Mouse (Mus musculus) heart, embryonic 10.5 days (tissue): ENCODE measurements at regions not wholly inside any gene's neighbourhood (a gene's known extent, or its start where the extent isn't known, plus 50 kb on each side); places are given as distances from the start of the nearest gene placed in this dataset.

Experiments used
- DNase-seq: peaks from one replicate; pipeline ENCODE4 v3.0.0-alpha.2; 2017; ENCODE audit warnings: low spot score
- H3K27ac ChIP-seq: fragments of 300-500 bp; sonication (generic); 2 replicates; pipeline ENCODE4 v1.5.1; 2016; ENCODE audit warnings: mild to moderate bottlenecking
- H3K27me3 ChIP-seq: fragments of 300-500 bp; sonication (generic); 2 replicates; pipeline ENCODE4 v1.6.1; 2016; ENCODE audit warnings: mild to moderate bottlenecking; ENCODE audit not compliant: poor library complexity, insufficient read depth, severe bottlenecking
- H3K36me3 ChIP-seq: fragments of 300-500 bp; sonication (generic); 2 replicates; pipeline ENCODE4 v1.6.1; 2016; ENCODE audit warnings: mild to moderate bottlenecking, moderate library complexity
- H3K4me1 ChIP-seq: fragments of 300-500 bp; sonication (generic); 2 replicates; pipeline ENCODE4 v1.6.1; 2016; ENCODE audit warnings: mild to moderate bottlenecking
- H3K4me3 ChIP-seq: fragments of 300-500 bp; sonication (generic); 2 replicates; pipeline ENCODE4 v1.5.1; 2016; ENCODE audit warnings: mild to moderate bottlenecking, moderate library complexity
- H3K9me3 ChIP-seq: fragments of 300-500 bp; sonication (generic); 2 replicates; pipeline ENCODE4 v1.6.1; 2016; ENCODE audit warnings: mild to moderate bottlenecking, moderate library complexity
- WGBS: fragments of 180-500 bp; shearing (Covaris S2); methylation state at CpG from one replicate; pipeline ENCODE4 v1.1.7; 2016; 5-methylcytosine and 5-hydroxymethylcytosine counted together

GRCm38 (mm10) chr15:11589795-11590194 lies 190.3 kb upstream of the Tars start:
- WGBS: 43% methylated on average over 7 of the region's 7 CpGs
- H3K4me3 ChIP-seq: no peak overlapping the region
- H3K36me3 ChIP-seq: no peaks in the 10 kb centered on the region
- H3K9me3 ChIP-seq: no peaks in the 10 kb centered on the region
- no peak for DNase-seq
- H3K27ac ChIP-seq: no peak overlapping the region
- no peaks in the 10 kb centered on the region for H3K27me3 ChIP-seq
- 0 out of 2 replicates have a peak, but pooled peaks cover 4% of the 10 kb centered on the region for H3K4me1 ChIP-seq

- H3K9me3 ChIP-seq: no peaks in the 10 kb centered on the region
- DNase-seq: no peak
- H3K4me3 ChIP-seq: no peak overlapping the region
- no peaks in the 10 kb centered on the region for H3K27me3 ChIP-seq
- no peak overlapping the region for H3K27ac ChIP-seq
- 87% methylated on average over 2 of the region's 2 CpGs for WGBS
- H3K36me3 ChIP-seq: no peaks in the 10 kb centered on the region
- H3K4me1 ChIP-seq: 0 out of 2 replicates have a peak, but pooled peaks cover 4% of the 10 kb centered on the region
Measured at GRCm38 (mm10) chr15:11586384-11586783, 186.9 kb upstream of the Tars start.

DNA sequence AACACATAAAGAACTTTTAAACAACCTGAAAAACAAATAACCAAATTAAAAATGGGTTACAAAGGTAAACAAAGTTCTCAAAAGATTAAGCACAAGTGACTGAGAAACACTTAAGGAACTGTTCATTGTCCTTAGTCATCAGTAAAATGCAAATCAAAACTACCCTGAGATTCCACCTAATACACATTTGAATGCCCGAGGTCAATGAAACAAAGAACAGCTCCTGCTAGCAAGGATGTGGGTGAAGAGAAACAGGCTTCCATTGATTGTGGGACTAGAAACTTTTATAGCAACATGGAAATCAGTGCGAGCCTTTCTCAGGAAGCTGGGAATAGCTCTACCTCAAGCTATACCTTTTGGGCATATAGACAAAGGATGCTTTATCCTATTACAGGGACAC lies 184.7 kb upstream of the Tars start:
- Histone ChIP-seq H3K4me3 (no peak overlapping the region), H3K4me1 (no peaks in the 10 kb centered on the region), H3K27me3 (no peaks in the 10 kb centered on the region), H3K27ac (no peak overlapping the region), H3K9me3 (no peaks in the 10 kb centered on the region), H3K36me3 (no peaks in the 10 kb centered on the region)
- no peak for DNase-seq
- WGBS: 71% methylated on average over 2 of the region's 2 CpGs

DNA sequence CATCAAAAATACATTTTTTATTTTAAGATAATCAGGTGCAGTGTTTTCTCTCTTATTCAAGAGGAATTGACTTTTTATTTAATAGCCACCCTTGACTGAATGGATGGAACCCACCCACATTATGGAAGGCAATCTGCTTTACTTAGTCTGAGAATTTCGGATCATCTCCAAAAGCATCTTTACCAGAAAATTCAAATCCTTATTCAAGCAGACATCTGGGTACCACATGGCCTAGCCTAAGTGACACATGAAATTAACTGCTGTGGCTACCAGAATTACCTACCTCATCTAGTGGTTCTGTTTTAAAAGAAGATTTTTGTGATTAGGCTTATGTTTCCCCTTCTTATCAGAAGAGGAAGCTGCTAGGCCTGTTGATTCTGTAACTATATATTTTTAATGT lies 178.9 kb upstream of the Tars start:
- no peaks in the 10 kb centered on the region for H3K27me3 ChIP-seq
- 67% methylated on average over 1 of the region's 1 CpGs for WGBS
- no peaks in the 10 kb centered on the region for H3K36me3 ChIP-seq
- no peaks in the 10 kb centered on the region for H3K4me1 ChIP-seq
- H3K27ac ChIP-seq: no peak overlapping the region
- no peak for DNase-seq
- no peak overlapping the region for H3K4me3 ChIP-seq
- H3K9me3 ChIP-seq: no peaks in the 10 kb centered on the region

GRCm38 (mm10) chr15:11574359-11574758 lies 174.9 kb upstream of the Tars start:
- no peaks in the 10 kb centered on the region for H3K4me1 ChIP-seq
- H3K9me3 ChIP-seq: no peaks in the 10 kb centered on the region
- no peak for DNase-seq
- H3K4me3 ChIP-seq: no peak overlapping the region
- no peak overlapping the region for H3K27ac ChIP-seq
- 76% methylated on average over 2 of the region's 2 CpGs for WGBS
- no peaks in the 10 kb centered on the region for H3K36me3 ChIP-seq
- H3K27me3 ChIP-seq: no peaks in the 10 kb centered on the region

DNA sequence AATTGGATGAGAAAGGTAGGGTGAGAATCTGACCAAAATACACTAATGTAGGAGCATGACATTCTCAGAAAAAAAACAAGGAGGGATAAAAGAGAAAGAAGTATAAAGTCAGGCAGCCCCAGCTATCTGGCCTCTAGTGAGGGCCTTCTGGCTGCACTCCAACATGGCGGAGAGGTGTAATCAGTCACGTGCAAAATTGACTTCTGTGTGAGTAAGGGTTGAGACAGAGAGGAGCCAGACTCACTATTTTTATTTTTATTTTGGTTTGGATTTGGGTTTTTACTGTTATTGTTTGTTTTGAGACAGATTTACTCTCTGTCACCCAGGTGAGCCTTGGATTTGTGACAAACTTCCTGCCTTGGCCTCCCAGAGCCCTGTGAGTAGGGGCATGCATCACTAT lies 174.0 kb upstream of the Tars start:
- Histone ChIP-seq H3K27me3 (no peaks in the 10 kb centered on the region), H3K4me1 (no peaks in the 10 kb centered on the region), H3K9me3 (no peaks in the 10 kb centered on the region), H3K4me3 (no peak overlapping the region), H3K36me3 (no peaks in the 10 kb centered on the region), H3K27ac (no peak overlapping the region)
- no peak for DNase-seq
- 80% methylated on average over 2 of the region's 2 CpGs for WGBS

- H3K4me3 ChIP-seq: no peak overlapping the region
- no peak for DNase-seq
- H3K27ac ChIP-seq: no peak overlapping the region
- H3K27me3 ChIP-seq: no peaks in the 10 kb centered on the region
- WGBS: 84% methylated on average over 4 of the region's 4 CpGs
- H3K36me3 ChIP-seq: no peaks in the 10 kb centered on the region
- H3K4me1 ChIP-seq: no peaks in the 10 kb centered on the region
- H3K9me3 ChIP-seq: no peaks in the 10 kb centered on the region
Measured at GRCm38 (mm10) chr15:11572063-11572462, 172.6 kb upstream of the Tars start.

DNA sequence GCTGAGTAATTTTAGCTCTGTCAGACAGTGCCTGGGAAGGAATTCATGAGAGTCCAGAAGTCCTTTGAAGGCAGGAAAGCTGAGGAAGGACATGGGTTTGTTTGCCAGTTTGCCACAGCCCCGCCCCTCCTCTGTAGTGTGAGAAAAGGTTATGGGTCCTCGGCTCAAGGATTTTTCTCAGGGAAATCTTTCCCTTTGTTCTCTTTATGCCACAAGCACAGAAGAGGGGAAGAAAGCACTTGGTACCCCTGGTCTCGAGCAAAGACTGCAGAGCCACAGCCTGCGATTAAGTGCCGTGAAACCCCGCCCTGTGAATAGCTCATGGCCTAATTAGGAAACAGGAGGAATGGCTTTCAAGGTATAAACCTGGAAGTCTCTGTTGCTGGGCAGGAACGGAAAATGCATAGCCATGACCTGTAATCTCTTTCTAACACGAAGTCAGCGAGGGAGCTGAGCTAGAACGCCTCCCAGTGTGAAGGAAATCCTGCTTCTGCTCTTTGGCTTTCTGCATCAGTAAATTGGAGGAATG lies 166.1 kb upstream of the Tars start:
- Histone ChIP-seq H3K9me3 (no peaks in the 10 kb centered on the region), H3K36me3 (no peaks in the 10 kb centered on the region), H3K4me3 (no peak overlapping the region; the same call in 1 of the 2 replicates), H3K4me1 (no peaks in the 10 kb centered on the region), H3K27ac (peak overlapping the region; percentile 65), H3K27me3 (no peaks in the 10 kb centered on the region)
- 23% methylated on average over 10 of the region's 10 CpGs for WGBS
- DNase-seq: no peak

DNA sequence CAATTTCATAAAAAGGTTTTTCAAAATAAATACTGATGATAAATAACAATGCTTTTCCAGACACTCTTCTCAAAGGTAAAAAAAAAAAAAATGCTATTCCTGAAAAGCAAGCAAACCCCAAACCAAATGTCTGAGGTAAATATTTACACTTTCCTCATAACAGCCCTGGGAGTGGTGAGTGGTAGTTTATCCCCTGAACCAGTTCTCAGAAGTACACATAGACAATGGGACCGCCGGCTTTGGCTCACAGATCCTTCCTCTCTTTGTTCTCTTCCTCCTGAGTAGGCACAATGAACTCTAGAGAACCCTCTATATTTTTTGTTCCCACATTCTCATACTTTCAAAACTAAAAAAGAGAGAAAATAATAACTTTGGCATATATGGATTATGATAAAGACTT lies 153.1 kb upstream of the Tars start:
- H3K4me3 ChIP-seq: no peak overlapping the region
- no peaks in the 10 kb centered on the region for H3K27me3 ChIP-seq
- H3K4me1 ChIP-seq: no peaks in the 10 kb centered on the region
- no peak for DNase-seq
- no peaks in the 10 kb centered on the region for H3K9me3 ChIP-seq
- WGBS: 78% methylated on average over 2 of the region's 2 CpGs
- H3K36me3 ChIP-seq: no peaks in the 10 kb centered on the region
- no peak overlapping the region for H3K27ac ChIP-seq

- 63% methylated on average over 1 of the region's 1 CpGs for WGBS
- H3K4me3 ChIP-seq: no peak overlapping the region
- no peaks in the 10 kb centered on the region for H3K4me1 ChIP-seq
- H3K27ac ChIP-seq: no peak overlapping the region
- DNase-seq: no peak
- no peaks in the 10 kb centered on the region for H3K9me3 ChIP-seq
- no peaks in the 10 kb centered on the region for H3K27me3 ChIP-seq
- no peaks in the 10 kb centered on the region for H3K36me3 ChIP-seq
Measured at GRCm38 (mm10) chr15:11552110-11552509, 152.6 kb upstream of the Tars start.

DNA sequence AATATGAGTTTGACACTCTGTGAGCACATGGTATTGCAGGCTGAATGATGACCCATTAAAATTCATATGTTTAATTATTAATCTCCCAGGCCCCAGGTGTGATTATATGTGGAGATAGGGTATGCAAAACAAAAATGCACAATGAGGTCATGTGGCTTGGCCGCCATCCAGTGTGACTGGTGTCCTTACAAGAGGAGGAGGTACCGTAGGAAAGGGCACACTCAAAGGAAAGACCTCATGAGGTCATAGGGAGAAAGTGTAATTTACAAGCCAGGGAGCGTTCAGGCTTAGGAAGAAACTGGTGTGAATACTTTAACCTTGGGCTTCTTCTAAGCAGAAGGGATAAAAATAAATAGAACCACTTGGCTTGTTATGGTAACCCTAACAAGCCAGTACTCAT lies 140.0 kb upstream of the Tars start:
- WGBS: 80% methylated on average over 3 of the region's 3 CpGs
- no peaks in the 10 kb centered on the region for H3K4me1 ChIP-seq

GRCm38 (mm10) chr15:11536076-11536620 lies 136.7 kb upstream of the Tars start:
- H3K4me3 ChIP-seq: no peak overlapping the region
- no peak for DNase-seq
- no peaks in the 10 kb centered on the region for H3K36me3 ChIP-seq
- no peaks in the 10 kb centered on the region for H3K9me3 ChIP-seq
- H3K27me3 ChIP-seq: no peaks in the 10 kb centered on the region
- WGBS: 70% methylated on average over 7 of the region's 7 CpGs
- H3K4me1 ChIP-seq: 0 out of 2 replicates have a peak, but pooled peaks cover 3% of the 10 kb centered on the region
- H3K27ac ChIP-seq: no peak overlapping the region

More for the DNA sequence above, 140.0 kb upstream of the Tars start:
- H3K27ac ChIP-seq: no peak overlapping the region
- no peaks in the 10 kb centered on the region for H3K9me3 ChIP-seq
- H3K27me3 ChIP-seq: no peaks in the 10 kb centered on the region
- H3K36me3 ChIP-seq: no peaks in the 10 kb centered on the region
- no peak for DNase-seq
- H3K4me3 ChIP-seq: no peak overlapping the region

DNA sequence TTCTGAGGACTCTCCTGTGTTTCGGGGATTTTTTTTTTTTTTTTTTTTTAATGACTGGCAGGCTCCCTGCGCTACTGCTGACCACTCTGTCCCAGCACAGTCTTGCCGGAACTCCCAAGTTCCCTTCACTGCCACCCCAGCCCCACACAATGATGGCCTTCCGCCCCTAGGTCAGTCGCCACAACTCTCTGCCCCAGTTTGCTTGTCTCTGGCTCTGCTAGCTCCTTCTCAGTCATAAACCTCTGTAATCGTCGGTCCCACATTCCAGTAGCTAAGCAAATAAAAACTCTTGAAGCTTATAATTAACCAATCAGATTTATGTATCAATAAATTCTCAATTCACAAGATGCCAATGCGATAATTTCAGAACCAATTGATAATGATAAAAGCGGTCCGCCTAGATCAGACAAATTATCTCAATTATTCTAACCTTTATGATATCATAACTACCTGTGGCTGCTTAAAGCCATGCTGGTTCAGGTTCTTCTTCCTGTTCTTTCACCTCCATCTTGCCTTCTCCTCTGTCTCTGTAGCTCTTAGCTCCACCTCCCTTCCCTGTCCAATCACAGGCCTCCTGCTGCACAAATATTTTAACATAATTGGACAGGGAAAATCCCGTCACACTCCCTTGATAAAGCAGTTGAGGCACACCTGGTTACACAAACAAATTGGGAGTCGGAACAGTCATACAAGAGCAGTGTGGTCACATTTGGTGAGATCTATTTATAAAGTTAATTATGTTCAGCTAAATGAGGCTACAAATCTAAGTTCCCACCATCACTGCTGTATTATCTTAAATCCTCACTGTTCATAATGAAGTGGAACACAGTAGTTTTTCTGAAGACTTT lies 135.2 kb upstream of the Tars start:
- Histone ChIP-seq H3K9me3 (no peaks in the 10 kb centered on the region), H3K4me1 (0 out of 2 replicates have a peak, but pooled peaks cover 3% of the 10 kb centered on the region), H3K4me3 (no peak overlapping the region), H3K27ac (no peak overlapping the region), H3K27me3 (no peaks in the 10 kb centered on the region), H3K36me3 (no peaks in the 10 kb centered on the region)
- WGBS: 88% methylated on average over 12 of the region's 12 CpGs
- no peak for DNase-seq
